Mouse (Mus musculus) limb, embryonic 13.5 days (tissue): ENCODE measurements around the gene Arhgef38. TPM values are rescaled to one million over a fixed set of nuclear protein-coding genes. Genes with fewer than 3 reads are reported as not detected.

Experiments
- ATAC-seq: fragments of 200-750 bp; cut with Nextera tagmentation; 2 replicates; pipeline ENCODE4 v1.8.0; 2017; ENCODE audit warnings: low read depth, moderate number of reproducible peaks, moderate TSS enrichment; ENCODE audit not compliant: low FRiP score
- H3K27ac ChIP-seq: fragments of 300-500 bp; sonication (generic); 2 replicates; pipeline ENCODE4 v1.5.1; 2015; ENCODE audit warnings: inconsistent platforms, mild to moderate bottlenecking, moderate library complexity
- H3K27me3 ChIP-seq: fragments of 300-500 bp; sonication (generic); 2 replicates; pipeline ENCODE4 v1.6.1; 2015; ENCODE audit warnings: mild to moderate bottlenecking, inconsistent platforms
- H3K36me3 ChIP-seq: fragments of 300-500 bp; sonication (generic); 2 replicates; pipeline ENCODE4 v1.6.1; 2015; ENCODE audit warnings: inconsistent platforms, mild to moderate bottlenecking, moderate library complexity
- H3K4me1 ChIP-seq: fragments of 300-500 bp; sonication (generic); 2 replicates; pipeline ENCODE4 v1.6.1; 2015; ENCODE audit warnings: inconsistent platforms
- H3K4me2 ChIP-seq: fragments of 300-500 bp; sonication (generic); replicated peaks from 2 replicates; pipeline ENCODE4 v1.6.1; 2015; ENCODE audit warnings: inconsistent platforms, mild to moderate bottlenecking, moderate library complexity
- H3K4me3 ChIP-seq: fragments of 300-500 bp; sonication (generic); 2 replicates; pipeline ENCODE4 v1.5.1; 2015; ENCODE audit warnings: moderate library complexity, mild to moderate bottlenecking, inconsistent platforms
- H3K9ac ChIP-seq: fragments of 300-500 bp; sonication (generic); 2 replicates; pipeline ENCODE4 v1.6.1; 2015; ENCODE audit warnings: mild to moderate bottlenecking, inconsistent platforms
- H3K9me3 ChIP-seq: fragments of 300-500 bp; sonication (generic); 2 replicates; pipeline ENCODE4 v1.6.1; 2016; ENCODE audit warnings: inconsistent platforms
- WGBS: fragments of 180-500 bp; shearing (Covaris S2); methylation state at CpG from one replicate; pipeline ENCODE4 v1.1.7; 2015; 5-methylcytosine and 5-hydroxymethylcytosine counted together
- polyA plus RNA-seq: library from polyadenylated mRNA; unstranded; fragments of >200 nt; fragmentation: Nextera tagmentation; extraction: Ambion mirVana; gene quantifications from 2 replicates; pipeline ENCODE4 v1.2.1, GENCODE M21; 2015

Arhgef38 gene
- polyA plus RNA-seq, 1 experiment from 2014 or later, result 0.10 TPM

DNA sequence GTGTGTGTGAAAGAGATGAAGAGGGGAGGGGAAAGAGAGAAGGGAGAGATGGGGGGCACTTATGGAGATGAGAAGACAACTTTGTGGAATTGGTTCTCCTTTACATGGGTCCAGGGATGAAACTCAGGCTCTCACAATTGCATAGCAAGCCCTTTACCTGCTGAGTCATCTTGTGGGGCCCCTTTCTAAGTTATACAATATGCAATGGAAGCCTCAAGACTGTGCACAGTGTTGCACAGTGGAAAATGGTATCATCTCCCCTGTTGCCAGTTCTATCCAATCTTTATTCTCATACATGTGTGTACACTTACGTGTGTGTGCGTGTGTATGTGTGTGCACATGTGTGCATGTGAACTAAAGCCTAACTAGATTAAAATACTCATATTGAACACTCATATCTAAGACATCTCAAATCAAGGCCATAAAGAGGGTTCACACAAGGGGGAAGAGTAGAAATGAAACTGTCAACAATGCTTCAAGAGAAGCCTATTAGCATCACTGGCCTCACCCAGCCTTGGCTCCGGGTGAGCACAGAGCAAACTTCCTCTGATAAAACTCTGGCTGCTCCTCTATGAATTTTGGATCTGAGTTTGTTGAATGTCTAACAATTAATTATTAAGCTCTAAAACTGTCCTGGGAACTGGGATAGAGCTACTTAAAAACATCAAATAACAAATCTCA lies 21.2 kb downstream of the Arhgef38 start:
- no peak overlapping the region for H3K9ac ChIP-seq
- ATAC-seq, result no peak
- 90% methylated on average over 3 of the region's 3 CpGs for WGBS
- no peaks in the 10 kb centered on the region for H3K36me3 ChIP-seq
- no peak overlapping the region for H3K4me3 ChIP-seq
- no peaks in the 10 kb centered on the region for H3K9me3 ChIP-seq
- no peaks in the 10 kb centered on the region for H3K27me3 ChIP-seq
- H3K4me2 ChIP-seq, result no peak overlapping the region
- no peaks in the 10 kb centered on the region for H3K4me1 ChIP-seq
- H3K27ac ChIP-seq, result no peak overlapping the region

DNA sequence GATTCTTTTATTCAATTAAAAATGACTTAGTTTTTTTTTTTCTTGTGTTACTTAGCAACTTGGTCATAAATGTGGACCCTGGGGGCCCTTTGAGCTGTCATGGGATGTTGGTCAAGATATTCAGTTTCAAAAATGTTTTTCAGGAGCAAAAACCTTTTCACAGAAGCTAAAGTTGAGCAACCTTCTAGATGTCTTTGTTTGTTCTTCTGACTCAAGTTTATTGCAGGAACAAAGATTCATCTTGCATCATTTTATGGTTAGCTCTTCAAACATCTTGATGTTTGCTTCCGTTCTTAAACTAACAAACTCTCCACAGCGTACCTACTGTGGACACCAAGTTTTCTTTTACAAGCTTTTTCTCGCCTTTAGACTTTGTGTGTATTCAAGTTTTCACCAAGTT lies 23.4 kb downstream of the Arhgef38 start:
- no peaks in the 10 kb centered on the region for H3K4me1 ChIP-seq
- H3K9ac ChIP-seq, result no peak overlapping the region
- no peak overlapping the region for H3K4me3 ChIP-seq
- H3K27ac ChIP-seq, result no peak overlapping the region
- H3K36me3 ChIP-seq, result no peaks in the 10 kb centered on the region
- 78% methylated on average over 3 of the region's 3 CpGs for WGBS
- ATAC-seq, result no peak
- no peak overlapping the region for H3K4me2 ChIP-seq
- H3K27me3 ChIP-seq, result no peaks in the 10 kb centered on the region
- no peaks in the 10 kb centered on the region for H3K9me3 ChIP-seq

DNA sequence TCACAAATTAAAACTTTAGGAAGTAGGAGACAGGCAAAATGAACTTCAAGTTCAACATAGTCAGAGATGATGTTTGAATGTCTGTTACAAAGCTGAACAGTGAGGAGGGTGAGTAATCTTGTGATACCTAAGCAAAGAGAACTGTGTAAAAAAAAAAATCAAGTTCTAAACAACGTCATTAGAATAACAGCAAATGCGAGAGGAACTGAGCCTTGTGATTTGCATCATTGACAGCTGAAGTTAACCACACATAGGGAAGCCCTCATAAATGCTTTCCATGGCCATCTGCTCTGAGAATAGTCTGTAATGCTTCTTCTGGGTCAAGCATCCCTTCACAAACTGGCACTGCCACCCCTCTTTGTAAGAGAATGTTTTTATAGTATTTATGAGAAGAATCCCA lies 31.0 kb downstream of the Arhgef38 start:
- H3K27ac ChIP-seq, result no peak overlapping the region
- H3K4me2 ChIP-seq, result no peak overlapping the region
- no peak for ATAC-seq
- H3K27me3 ChIP-seq, result no peaks in the 10 kb centered on the region
- no peak overlapping the region for H3K9ac ChIP-seq
- no peaks in the 10 kb centered on the region for H3K36me3 ChIP-seq
- 72% methylated on average over 2 of the region's 2 CpGs for WGBS
- no peak overlapping the region for H3K4me3 ChIP-seq
- no peaks in the 10 kb centered on the region for H3K4me1 ChIP-seq
- no peaks in the 10 kb centered on the region for H3K9me3 ChIP-seq

DNA sequence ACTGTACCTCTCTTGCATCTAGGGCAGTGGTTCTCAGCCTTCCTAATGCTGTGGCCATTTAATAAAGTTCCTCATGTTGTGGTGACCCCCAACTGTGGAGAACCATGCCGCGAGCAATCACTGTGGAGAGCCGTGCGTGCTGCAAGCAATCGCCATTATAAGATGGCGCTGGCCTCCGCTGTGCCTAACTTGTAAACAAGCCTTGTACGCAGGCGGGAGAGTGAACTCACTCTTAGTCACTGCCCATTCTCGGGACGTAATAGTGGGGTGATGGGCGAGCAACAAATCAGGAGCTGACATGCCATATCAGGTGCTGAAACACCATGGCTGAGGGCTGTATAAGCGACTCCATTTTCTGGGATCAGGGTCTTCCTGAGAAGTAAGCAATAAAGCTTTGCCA lies 32.6 kb downstream of the Arhgef38 start:
- H3K9me3 ChIP-seq, result no peaks in the 10 kb centered on the region
- H3K4me1 ChIP-seq, result no peaks in the 10 kb centered on the region
- ATAC-seq, result no peak

DNA sequence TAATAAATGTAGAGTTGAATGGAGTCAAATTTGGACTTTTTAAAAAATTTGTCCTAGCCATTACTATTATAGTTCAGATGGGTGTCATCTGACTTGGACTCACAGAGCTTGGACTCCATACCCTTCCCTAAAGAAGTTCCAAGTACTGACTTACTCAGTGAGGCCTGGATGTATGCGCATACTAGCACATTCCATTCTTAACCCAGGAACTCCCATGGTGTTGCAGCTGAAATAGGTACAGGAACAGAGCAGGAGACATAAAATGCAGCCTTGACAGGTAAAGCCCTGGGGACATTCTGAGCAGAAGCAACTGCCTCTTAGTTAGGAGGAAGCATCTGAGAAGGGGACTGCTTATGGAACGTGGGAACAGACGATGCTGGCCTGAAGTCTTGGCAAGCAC lies 45.8 kb downstream of the Arhgef38 start:
- H3K36me3 ChIP-seq, result no peaks in the 10 kb centered on the region
- WGBS, result 74% methylated on average over 3 of the region's 3 CpGs
- no peak for ATAC-seq
- no peak overlapping the region for H3K9ac ChIP-seq
- no peaks in the 10 kb centered on the region for H3K4me1 ChIP-seq
- H3K27me3 ChIP-seq, result no peaks in the 10 kb centered on the region
- H3K4me3 ChIP-seq, result no peak overlapping the region
- H3K9me3 ChIP-seq, result no peaks in the 10 kb centered on the region
- H3K27ac ChIP-seq, result no peak overlapping the region
- no peak overlapping the region for H3K4me2 ChIP-seq

More for the DNA sequence above, 32.6 kb downstream of the Arhgef38 start:
- Histone ChIP-seq H3K27ac (no peak overlapping the region), H3K36me3 (no peaks in the 10 kb centered on the region), H3K4me2 (no peak overlapping the region), H3K4me3 (no peak overlapping the region), H3K27me3 (no peaks in the 10 kb centered on the region), H3K9ac (no peak overlapping the region)
- WGBS, result 90% methylated on average over 13 of the region's 13 CpGs

DNA sequence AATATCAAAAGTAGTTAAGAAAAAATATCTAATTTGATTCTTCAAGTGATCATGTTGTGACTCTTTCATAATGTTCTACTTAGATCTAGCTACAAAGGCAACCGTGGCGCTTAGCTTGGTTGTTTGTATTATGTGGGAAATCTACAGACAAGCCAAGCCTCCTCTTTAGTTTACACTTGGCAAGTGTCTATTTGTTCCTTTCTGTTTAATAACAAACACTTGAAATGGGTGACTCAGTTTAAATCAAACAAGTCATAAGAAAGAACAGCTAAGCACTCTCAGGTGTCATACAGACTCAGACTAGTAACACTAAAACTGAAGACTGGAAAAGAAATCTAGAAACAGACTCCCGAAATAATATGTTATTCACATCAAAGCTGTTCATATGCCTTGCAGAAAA lies 47.2 kb downstream of the Arhgef38 start:
- H3K9me3 ChIP-seq, result no peaks in the 10 kb centered on the region
- 89% methylated on average over 3 of the region's 3 CpGs for WGBS
- no peak for ATAC-seq

DNA sequence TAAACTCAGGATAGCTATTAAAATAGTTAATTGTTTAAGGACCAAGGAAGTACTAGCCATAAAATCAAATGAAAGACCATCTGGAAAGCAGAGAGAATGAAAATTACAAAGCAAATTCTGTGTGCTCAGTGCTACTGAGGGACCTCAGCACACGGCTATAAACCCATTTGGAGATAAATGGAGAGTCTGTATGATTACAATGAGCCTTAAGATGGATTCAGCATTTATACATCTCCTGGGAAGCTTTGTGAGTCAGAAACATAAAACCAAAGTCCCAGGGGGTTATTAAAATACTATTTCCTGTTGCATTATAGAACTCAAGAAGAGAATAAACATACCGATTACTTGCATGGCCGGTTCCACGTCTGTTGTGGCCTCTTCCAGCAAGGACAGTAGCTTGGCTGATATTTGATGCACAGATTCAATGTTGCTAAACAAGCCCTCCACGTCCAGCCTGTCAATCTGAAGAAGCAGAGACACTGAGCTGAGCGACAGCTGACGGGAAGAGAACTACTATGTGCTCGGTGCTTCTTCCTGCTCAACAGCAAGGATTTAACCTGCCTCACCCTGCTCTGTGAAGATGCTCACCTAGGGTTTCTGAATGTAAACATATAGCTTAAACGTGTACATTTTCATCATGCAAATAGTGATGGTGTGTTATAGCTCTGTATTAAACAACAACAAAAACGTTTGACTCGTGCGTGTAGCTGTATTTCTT lies 58.6 kb downstream of the Arhgef38 start:
- Histone ChIP-seq H3K4me2 (no peak overlapping the region), H3K27ac (no peak overlapping the region), H3K9me3 (no peaks in the 10 kb centered on the region), H3K27me3 (no peaks in the 10 kb centered on the region), H3K4me3 (no peak overlapping the region), H3K9ac (no peak overlapping the region), H3K4me1 (peaks cover 5% of the 10 kb centered on the region), H3K36me3 (no peaks in the 10 kb centered on the region)
- ATAC-seq, result no peak
- 62% methylated on average over 12 of the region's 12 CpGs for WGBS

More for the DNA sequence above, 47.2 kb downstream of the Arhgef38 start:
- no peaks in the 10 kb centered on the region for H3K36me3 ChIP-seq
- H3K27ac ChIP-seq, result no peak overlapping the region
- H3K9ac ChIP-seq, result no peak overlapping the region
- no peaks in the 10 kb centered on the region for H3K4me1 ChIP-seq
- H3K4me3 ChIP-seq, result no peak overlapping the region
- H3K4me2 ChIP-seq, result no peak overlapping the region
- no peaks in the 10 kb centered on the region for H3K27me3 ChIP-seq

DNA sequence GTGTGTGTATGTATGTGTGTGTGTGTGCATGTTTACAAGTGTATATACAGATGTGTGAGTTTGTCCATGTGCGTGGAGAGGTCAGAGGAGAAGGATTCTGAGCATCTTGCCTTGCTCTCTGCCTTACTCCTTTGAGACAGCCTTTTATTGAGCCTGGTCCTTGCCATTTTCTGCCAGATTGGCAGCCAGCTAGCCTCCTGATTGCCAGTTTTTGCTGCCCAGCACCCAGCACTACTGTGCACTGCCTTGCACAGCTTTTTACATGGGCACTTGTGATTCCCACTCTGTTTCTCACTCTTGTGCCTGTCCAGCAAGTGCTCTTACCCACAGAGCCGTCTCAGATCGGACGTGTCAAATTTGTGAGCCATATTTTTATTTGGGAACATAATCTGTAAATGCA lies 62.5 kb downstream of the Arhgef38 start:
- 93% methylated on average over 4 of the region's 4 CpGs for WGBS
- Histone ChIP-seq H3K9me3 (no peaks in the 10 kb centered on the region), H3K9ac (no peak overlapping the region), H3K27ac (no peak overlapping the region), H3K36me3 (no peaks in the 10 kb centered on the region), H3K27me3 (no peaks in the 10 kb centered on the region), H3K4me2 (no peak overlapping the region), H3K4me3 (no peak overlapping the region), H3K4me1 (peaks cover 5% of the 10 kb centered on the region)
- ATAC-seq, result no peak

DNA sequence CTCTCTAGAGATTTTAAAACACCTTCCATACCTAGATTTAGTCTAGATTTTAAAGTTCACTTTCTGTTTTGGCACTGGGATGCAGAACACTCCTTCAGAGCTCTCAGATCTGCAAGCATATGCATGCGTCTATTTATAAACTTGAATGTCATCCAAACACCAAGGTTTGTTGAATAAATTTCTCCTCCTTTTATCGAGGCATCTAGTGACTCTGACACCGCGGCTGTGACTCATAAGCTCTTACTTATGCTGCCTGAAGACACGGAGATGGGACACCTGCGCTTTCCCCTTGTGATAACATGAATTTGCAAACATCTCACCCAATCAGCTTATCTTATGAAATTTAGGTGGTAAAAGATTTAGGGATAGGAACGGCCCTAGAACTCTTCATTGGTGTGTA lies 65.0 kb downstream of the Arhgef38 start:
- Histone ChIP-seq H3K4me2 (no peak overlapping the region), H3K4me3 (no peak overlapping the region), H3K9me3 (no peaks in the 10 kb centered on the region), H3K9ac (no peak overlapping the region), H3K27ac (no peak overlapping the region), H3K36me3 (no peaks in the 10 kb centered on the region), H3K4me1 (no peaks in the 10 kb centered on the region), H3K27me3 (no peaks in the 10 kb centered on the region)
- WGBS, result 88% methylated on average over 7 of the region's 7 CpGs
- no peak for ATAC-seq

DNA sequence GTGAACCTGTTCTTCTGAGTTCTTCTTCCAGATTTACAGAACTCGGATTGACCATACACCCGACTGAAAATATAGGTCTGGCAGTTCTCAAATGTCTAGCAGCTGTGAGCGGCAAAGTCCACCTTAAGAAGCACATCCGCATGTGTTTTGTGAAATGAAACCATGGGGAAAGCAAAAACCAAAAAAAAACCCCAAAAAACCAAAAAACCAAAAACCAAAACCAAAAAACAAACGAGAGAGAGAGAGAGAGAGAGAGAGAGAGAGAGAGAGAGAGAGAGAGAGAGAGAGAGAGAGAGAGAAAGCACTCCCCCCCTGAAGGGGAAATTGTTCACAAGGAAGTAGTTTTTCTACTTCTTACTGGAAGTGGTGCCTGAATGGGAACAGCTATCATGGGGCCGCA lies 67.2 kb downstream of the Arhgef38 start:
- no peaks in the 10 kb centered on the region for H3K9me3 ChIP-seq
- H3K27me3 ChIP-seq, result no peaks in the 10 kb centered on the region
- H3K9ac ChIP-seq, result no peak overlapping the region
- no peak overlapping the region for H3K27ac ChIP-seq
- WGBS, result 76% methylated on average over 6 of the region's 6 CpGs
- no peak overlapping the region for H3K4me2 ChIP-seq
- H3K4me1 ChIP-seq, result no peaks in the 10 kb centered on the region
- no peaks in the 10 kb centered on the region for H3K36me3 ChIP-seq
- H3K4me3 ChIP-seq, result no peak overlapping the region
- no peak for ATAC-seq

DNA sequence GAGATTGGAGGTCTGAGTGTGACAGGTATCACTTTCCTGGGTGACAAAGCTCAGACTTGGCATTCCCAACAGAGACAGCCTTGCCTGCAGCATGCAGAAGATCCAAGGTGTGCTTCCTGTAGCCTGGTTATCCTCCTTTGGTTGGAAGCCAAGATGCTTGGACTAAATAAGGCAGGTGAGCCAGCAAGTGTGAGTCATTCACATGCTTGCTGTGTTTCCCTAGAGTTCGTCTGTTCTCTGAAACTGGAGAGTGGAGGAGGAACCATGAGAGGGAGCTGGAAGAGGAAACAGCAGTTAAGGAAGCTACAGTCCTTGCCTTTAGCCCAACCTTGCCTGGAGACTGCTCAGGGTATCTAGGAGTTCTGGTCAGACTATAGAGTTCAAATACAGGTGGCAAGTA lies 69.6 kb downstream of the Arhgef38 start:
- H3K4me1 ChIP-seq, result no peaks in the 10 kb centered on the region
- H3K27ac ChIP-seq, result no peak overlapping the region
- H3K9ac ChIP-seq, result no peak overlapping the region
- no peak overlapping the region for H3K4me2 ChIP-seq
- no peak for ATAC-seq
- H3K9me3 ChIP-seq, result no peaks in the 10 kb centered on the region
- no peaks in the 10 kb centered on the region for H3K27me3 ChIP-seq
- H3K4me3 ChIP-seq, result no peak overlapping the region
- 19% methylated on average over 1 of the region's 1 CpGs for WGBS
- no peaks in the 10 kb centered on the region for H3K36me3 ChIP-seq

DNA sequence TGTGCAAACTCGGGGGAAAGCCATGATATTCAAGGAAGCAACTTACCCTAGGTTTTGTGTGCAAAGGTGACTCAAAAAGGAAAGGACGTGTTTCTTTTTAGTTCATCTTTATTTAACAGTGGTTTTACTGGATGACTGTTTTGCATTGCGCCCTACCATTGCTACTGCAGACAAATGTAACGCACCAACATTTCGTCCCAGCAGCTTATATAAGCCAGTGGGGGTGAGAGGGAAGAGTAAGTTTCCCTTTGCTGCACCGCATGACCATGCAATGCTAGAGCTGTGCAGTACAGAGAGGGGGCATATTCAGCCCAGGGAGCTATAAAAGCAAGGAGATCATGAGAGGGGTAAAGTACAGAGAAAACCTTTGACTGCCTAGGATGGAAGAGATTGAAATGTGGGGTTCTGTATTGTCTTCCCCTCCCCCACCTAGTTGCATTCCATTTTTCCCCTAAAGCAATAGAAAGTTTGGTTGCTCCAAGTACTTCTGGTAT lies 70.8 kb downstream of the Arhgef38 start:
- no peaks in the 10 kb centered on the region for H3K27me3 ChIP-seq
- H3K4me2 ChIP-seq, result no peak overlapping the region
- no peak for ATAC-seq
- H3K36me3 ChIP-seq, result no peaks in the 10 kb centered on the region
- H3K4me1 ChIP-seq, result no peaks in the 10 kb centered on the region
- WGBS, result 83% methylated on average over 6 of the region's 6 CpGs
- H3K9me3 ChIP-seq, result no peaks in the 10 kb centered on the region
- no peak overlapping the region for H3K9ac ChIP-seq
- no peak overlapping the region for H3K27ac ChIP-seq
- no peak overlapping the region for H3K4me3 ChIP-seq

DNA sequence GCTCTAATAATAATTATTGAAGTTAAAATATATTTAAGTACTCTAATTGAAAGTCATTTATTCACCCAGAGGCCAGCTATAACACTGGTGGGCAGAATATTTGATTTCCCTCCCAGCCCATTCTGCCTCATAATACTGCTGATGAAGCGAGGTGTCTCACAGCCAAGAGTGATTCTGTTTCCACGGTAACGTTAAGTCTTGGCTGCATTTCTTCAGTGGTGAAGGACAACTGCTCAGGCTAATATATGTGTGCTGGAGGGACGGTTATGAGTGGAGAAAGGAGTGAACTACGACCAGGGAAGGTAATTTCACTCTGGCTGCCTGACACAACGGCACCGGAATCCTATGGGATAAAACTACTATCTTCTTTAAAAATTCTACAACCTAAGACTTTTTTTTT lies 71.6 kb downstream of the Arhgef38 start:
- WGBS, result 64% methylated on average over 7 of the region's 7 CpGs
- Histone ChIP-seq H3K27me3 (no peaks in the 10 kb centered on the region), H3K4me3 (no peak overlapping the region), H3K27ac (no peak overlapping the region), H3K9me3 (no peaks in the 10 kb centered on the region), H3K4me2 (no peak overlapping the region), H3K4me1 (no peaks in the 10 kb centered on the region), H3K36me3 (no peaks in the 10 kb centered on the region), H3K9ac (no peak overlapping the region)
- ATAC-seq, result peak; percentile 77; the same call in 1 of the 2 replicates
